Mouse (Mus musculus): ENCODE measurements around the gene Ccdc177.

- no peak for TF ChIP-seq CTCF (IDR thresholded peaks at IDR 0.05; ENCODE audit: extremely low read depth, insufficient read depth, low read length)
- TF ChIP-seq POLR2A (IDR thresholded peaks at IDR 0.05; ENCODE audit: extremely low read depth, insufficient read depth, low read length) = no peak
Observed at GRCm38 (mm10) chr12:80785005-80785404, 24.5 kb upstream of the Ccdc177 start.
